Mouse (Mus musculus): ENCODE data around the gene Ccdc81.

DNA sequence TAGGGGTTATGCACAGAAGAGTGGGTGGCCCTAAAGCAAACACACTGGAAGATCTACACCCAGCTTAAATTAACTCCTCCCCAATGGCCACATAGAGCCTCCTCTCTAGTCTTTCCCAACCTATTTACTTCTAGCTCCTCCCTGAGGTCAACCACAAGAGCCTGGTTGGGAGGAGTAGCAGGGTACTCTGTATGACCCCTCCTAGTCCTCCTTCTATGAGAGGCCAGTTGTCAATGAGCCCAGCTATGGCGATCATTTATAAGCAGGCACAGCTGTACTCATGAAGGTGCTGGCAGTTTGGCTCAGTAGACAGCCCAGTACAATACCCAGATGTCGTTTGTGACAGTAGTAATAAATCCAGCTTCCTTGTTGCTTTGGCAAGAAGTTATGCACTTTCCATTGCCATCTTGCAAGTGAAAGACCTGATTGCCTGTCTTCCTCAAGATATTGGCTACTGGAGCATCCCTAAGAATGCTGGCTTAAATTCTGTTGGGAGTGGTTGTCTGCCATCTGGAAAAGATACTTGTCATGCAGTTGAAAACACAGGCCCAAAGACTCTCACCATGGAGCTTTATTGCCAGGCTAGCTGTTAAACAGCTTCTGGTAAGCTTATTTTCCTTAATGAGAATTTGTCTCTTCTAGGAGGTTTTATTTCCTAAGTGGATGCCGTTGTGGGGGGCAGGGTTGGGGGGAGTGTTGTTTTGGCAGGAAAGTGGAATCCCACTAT lies 10.2 kb upstream of the Ccdc81 start:
- TF ChIP-seq EP300 (optimal IDR thresholded peaks at IDR 0.05) (no peak), CTCF (IDR thresholded peaks at IDR 0.05; ENCODE audit: low read depth) (no peak)
